Mouse (Mus musculus) bone marrow, adult 2 months (tissue): ENCODE measurements at regions not wholly inside any gene's neighbourhood (a gene's known extent, or its start where the extent isn't known, plus 50 kb on each side); places are given as distances from the start of the nearest gene placed in this dataset.

ENCODE experiments used
- CTCF ChIP-seq: fragments of 200-500 bp; IDR thresholded peaks from 2 replicates; pipeline ENCODE4 v1.5.1; 2011; ENCODE audit warnings: low read length, control low read depth; ENCODE audit not compliant: control insufficient read depth, insufficient read depth
- POLR2A ChIP-seq: fragments of 200-500 bp; IDR thresholded peaks from 2 replicates; pipeline ENCODE4 v1.6.1; 2011; ENCODE audit warnings: low read depth, mild to moderate bottlenecking, control low read depth, low read length, borderline replicate concordance; ENCODE audit not compliant: control insufficient read depth

GRCm38 (mm10) chr11:24296893-24297624 is 219.2 kb downstream of the Bcl11a start:
- TF ChIP-seq CTCF (no peak), POLR2A (no peak)
